Mouse (Mus musculus) brown adipose tissue, adult 24 weeks (tissue): Measurements from ENCODE around the gene Ano1. TPM values are rescaled to one million over a fixed set of nuclear protein-coding genes. Genes with fewer than 3 reads are reported as not detected.

ENCODE experiments used
- H3K27ac ChIP-seq: fragments of 200-500 bp; replicated peaks from 2 replicates; pipeline ENCODE4 v1.5.1; 2012; ENCODE audit warnings: low read depth, mild to moderate bottlenecking, low read length
- H3K4me1 ChIP-seq: fragments of 200-500 bp; 2 replicates; pipeline ENCODE4 v1.6.1; 2012; ENCODE audit warnings: low read length, mixed read lengths; ENCODE audit not compliant: control insufficient read depth, insufficient read depth, insufficient read length
- H3K4me3 ChIP-seq: fragments of 200-500 bp; 2 replicates; pipeline ENCODE4 v1.5.1; 2012; ENCODE audit warnings: low read depth, mild to moderate bottlenecking, low read length, moderate library complexity; ENCODE audit not compliant: insufficient read depth
- polyA plus RNA-seq: library from polyadenylated mRNA; stranded (reverse); fragments of >200 nt; gene quantifications from 2 replicates; pipeline ENCODE4 v1.2.4, GENCODE M21; 2012; ENCODE audit not compliant: missing spikeins, insufficient read depth, insufficient read length

The Ano1 gene
- polyA plus RNA-seq, result 18.2 and 21.0 TPM in 2 replicates

DNA sequence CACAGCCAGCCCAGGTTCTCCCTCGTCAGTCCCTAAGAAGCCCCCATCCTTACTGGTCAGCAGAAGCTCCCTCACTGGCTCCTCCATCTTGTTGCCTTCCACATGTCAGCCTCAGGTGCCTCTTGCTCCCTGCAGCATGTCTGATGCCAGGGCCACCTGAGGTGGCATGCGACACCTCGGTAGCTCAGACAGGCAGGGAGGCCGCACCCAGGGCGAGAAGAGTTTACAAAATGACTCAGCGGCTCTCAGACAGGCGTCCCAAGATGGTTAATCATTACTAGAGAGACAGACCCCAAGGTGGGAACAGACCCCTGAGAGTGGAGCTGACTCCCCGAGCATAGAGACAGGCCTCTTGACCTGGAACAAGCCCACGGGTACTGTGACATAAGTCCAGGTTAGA, at the start of gene Ano1:
Ano1 (minus strand) TSS at position 142 of the 400 bp plus-strand sequence.
- no peak within 1 kb of the TSS for H3K4me3 ChIP-seq
- no peak within 1 kb of the TSS for H3K27ac ChIP-seq
- H3K4me1 ChIP-seq, result peaks cover 4% of the 10 kb centered on the region

DNA sequence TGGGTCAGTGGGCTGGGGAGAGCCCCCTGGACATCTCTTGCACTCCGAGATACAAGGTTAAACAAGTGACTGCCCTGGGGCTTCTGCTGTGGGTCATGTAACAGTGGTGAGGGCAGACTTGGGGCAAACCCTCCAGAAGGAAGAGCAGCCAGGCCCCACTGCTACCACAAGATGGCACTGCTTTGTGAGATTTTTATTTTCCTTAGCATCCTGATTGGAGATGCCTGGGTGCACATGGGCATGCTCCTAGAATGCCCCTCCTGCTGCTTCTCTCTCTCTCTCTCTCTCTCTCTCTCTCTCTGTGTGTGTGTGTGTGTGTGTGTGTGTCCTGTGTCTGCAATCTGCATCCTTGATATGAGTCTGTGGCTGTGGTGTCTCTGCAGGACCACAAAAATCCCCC, 46.7 kb upstream of the Ano1 start:
- Histone ChIP-seq H3K4me3 (no peak overlapping the region), H3K27ac (no peak overlapping the region), H3K4me1 (no peaks in the 10 kb centered on the region)

GRCm38 (mm10) chr7:144796986-144797735, 45.4 kb upstream of the Ano1 start:
- H3K27ac ChIP-seq, result no peak overlapping the region
- H3K4me1 ChIP-seq, result no peaks in the 10 kb centered on the region
- no peak overlapping the region for H3K4me3 ChIP-seq

DNA sequence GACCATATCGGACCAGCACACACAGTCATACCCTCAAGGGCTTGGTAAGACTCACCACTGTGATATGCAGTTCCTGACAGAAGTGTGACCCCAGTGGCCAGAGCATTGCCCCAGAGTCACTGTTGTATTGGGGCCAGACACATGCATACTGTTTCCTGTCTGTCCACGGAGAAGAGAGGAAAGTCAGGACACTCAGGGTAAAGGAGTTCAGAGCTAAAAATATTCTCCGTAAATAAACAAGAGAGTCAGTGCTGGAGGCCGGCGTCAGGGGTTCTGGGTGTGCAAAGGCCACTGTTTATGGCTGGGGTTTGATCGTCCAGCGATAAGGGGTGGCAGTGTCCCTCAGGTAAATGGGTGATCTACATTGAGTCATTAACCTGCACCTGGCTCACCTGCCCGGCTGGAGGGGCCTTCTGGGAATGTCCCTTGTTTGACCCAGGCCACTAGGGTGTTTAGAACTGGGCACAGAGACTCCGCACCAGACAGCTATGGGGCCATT, 44.3 kb upstream of the Ano1 start:
- Histone ChIP-seq H3K4me3 (no peak overlapping the region), H3K4me1 (no peaks in the 10 kb centered on the region), H3K27ac (no peak overlapping the region)

DNA sequence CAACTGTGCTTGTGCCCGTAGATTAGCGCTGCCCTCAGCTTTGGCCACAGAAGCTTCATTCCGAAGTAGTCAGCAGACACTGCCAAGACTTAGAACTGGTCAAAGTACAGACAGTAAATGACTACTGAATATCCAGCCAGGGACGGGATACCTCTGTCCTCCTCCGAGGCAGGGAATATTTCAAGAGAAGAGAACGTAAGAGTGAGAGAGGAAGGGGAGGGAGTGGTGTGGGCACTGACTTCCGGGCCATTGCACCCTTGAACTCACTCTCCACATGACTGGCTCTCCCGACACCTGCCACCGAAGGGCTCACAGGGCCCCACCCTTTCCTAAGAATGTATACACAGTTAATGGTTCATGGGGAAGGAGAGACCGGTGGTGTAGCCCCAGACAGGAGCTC, 41.5 kb upstream of the Ano1 start:
- Histone ChIP-seq H3K4me1 (no peaks in the 10 kb centered on the region), H3K4me3 (no peak overlapping the region), H3K27ac (no peak overlapping the region)

DNA sequence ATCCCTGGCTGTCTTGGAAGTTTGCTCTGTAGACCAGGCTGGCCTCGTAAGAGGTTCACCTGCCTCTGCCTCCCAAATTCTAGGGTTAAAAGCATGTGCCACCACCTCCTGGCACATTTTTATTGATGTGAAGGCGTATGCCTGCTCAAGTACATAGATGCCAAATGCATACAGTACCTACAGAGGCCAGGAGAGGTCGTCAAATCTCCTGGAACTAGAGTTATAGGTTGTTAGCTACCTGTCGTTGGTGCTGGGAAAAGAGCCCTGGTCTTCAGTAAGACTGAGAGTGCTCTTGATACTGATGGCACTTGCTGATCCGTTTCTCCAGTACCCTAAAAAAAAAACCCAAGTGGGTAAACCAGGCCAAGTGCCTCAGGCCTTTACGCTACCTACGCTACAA, 39.7 kb upstream of the Ano1 start:
- Histone ChIP-seq H3K4me1 (no peaks in the 10 kb centered on the region), H3K4me3 (no peak overlapping the region), H3K27ac (no peak overlapping the region)

- Histone ChIP-seq H3K4me1 (no peaks in the 10 kb centered on the region), H3K4me3 (no peak overlapping the region), H3K27ac (no peak overlapping the region)
These were observed 38.1 kb upstream of the Ano1 start for GRCm38 (mm10) chr7:144789601-144790556.

- Histone ChIP-seq H3K4me3 (no peak overlapping the region), H3K4me1 (no peaks in the 10 kb centered on the region), H3K27ac (no peak overlapping the region)
These were observed 36.9 kb upstream of the Ano1 start for GRCm38 (mm10) chr7:144788631-144789030.

GRCm38 (mm10) chr7:144787501-144787900, 35.7 kb upstream of the Ano1 start:
- Histone ChIP-seq H3K27ac (no peak overlapping the region), H3K4me3 (no peak overlapping the region), H3K4me1 (no peaks in the 10 kb centered on the region)

DNA sequence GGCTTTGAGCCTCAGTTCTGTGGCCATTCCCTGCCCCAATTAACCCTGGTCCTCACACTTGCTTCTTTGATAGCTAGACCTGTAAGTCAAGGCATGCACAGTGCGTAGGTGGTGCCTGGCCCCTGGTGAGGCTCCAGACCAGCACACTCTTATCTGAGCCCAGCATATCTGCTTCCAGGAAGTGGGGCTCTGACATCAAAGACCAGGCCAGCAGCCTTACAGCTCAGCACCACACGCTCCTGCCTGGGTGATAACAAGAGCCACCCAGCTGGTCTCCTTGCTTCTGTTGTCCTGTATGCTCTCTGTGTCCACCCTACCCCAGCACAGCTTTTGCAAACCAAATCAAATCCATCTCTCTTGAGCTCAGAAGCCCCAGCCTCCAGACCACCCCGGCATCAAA, 34.8 kb upstream of the Ano1 start:
- Histone ChIP-seq H3K27ac (no peak overlapping the region), H3K4me3 (no peak overlapping the region), H3K4me1 (no peaks in the 10 kb centered on the region)

GRCm38 (mm10) chr7:144784176-144784575, 32.4 kb upstream of the Ano1 start:
- Histone ChIP-seq H3K27ac (no peak overlapping the region), H3K4me1 (no peaks in the 10 kb centered on the region), H3K4me3 (no peak overlapping the region)

- Histone ChIP-seq H3K27ac (no peak overlapping the region), H3K4me1 (no peaks in the 10 kb centered on the region), H3K4me3 (no peak overlapping the region)
These were observed 30.6 kb upstream of the Ano1 start for GRCm38 (mm10) chr7:144782402-144782801.

GRCm38 (mm10) chr7:144781337-144781736, 29.6 kb upstream of the Ano1 start:
- Histone ChIP-seq H3K4me3 (no peak overlapping the region), H3K27ac (no peak overlapping the region), H3K4me1 (no peaks in the 10 kb centered on the region)

- H3K4me3 ChIP-seq, result no peak overlapping the region
- H3K4me1 ChIP-seq, result no peaks in the 10 kb centered on the region
These were observed 28.4 kb upstream of the Ano1 start for GRCm38 (mm10) chr7:144780190-144780589.

GRCm38 (mm10) chr7:144779691-144780090, 27.9 kb upstream of the Ano1 start:
- H3K4me3 ChIP-seq, result no peak overlapping the region
- H3K4me1 ChIP-seq, result no peaks in the 10 kb centered on the region
- H3K27ac ChIP-seq, result no peak overlapping the region

More at GRCm38 (mm10) chr7:144780190-144780589, 28.4 kb upstream of the Ano1 start:
- no peak overlapping the region for H3K27ac ChIP-seq
